Mouse (Mus musculus): Measurements from ENCODE around the gene Rheb. TPM values are rescaled to one million over a fixed set of nuclear protein-coding genes. Genes with fewer than 3 reads are reported as not detected.
"Not testable (repeated sequence)": the region's sequence is repeated elsewhere in the genome, so short reads cannot be mapped to it uniquely, and the experiment has no call there.

Gene Rheb
- total RNA-seq, 2 experiments from 2014 or later = 42.6 to 91.4 TPM

DNA sequence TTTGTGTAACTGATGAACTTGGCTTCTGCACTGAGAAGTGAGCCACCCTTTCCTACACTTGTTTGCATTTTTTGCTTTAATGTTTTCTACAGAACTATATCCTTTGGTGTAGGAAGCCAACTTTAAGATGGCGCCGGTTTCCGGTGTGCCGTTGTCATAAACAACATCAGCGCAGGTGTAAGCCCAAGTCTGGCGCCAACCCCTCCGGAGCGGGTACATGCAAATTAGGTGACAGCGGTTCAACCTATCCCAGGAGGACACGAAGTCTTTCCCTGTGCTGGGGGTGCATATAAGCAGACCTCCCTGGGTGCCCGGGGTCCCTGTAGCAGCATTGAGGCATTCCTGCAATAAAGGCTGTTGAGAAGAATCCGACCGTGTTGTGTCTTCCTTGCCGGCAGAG lies 5.8 kb upstream of the Rheb start:
- not testable (repeated sequence) for ATAC-seq (replicated peaks; ENCODE audit: low FRiP score, low TSS enrichment, poor library complexity, severe bottlenecking)

DNA sequence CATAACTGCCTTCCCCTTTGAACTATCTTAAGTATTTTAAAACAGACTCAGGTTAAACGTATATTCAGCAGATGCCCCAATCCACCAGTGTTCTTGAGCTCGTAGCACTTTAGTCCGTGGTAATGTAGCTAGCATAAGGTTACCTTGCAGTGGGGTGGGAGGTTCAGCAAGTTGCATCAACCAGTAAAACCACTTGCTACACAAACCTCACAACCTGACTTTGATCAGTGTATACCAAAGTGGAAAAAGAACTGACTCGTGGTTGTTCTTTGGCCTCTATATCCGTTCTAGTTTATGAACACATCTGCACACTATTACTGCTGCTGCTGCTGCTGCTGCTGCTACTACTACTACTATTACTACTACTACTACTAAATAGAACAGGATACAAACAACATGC lies 1.4 kb upstream of the Rheb start:
- no peak for ATAC-seq (replicated peaks; ENCODE audit: low FRiP score, low TSS enrichment, poor library complexity, severe bottlenecking)

DNA sequence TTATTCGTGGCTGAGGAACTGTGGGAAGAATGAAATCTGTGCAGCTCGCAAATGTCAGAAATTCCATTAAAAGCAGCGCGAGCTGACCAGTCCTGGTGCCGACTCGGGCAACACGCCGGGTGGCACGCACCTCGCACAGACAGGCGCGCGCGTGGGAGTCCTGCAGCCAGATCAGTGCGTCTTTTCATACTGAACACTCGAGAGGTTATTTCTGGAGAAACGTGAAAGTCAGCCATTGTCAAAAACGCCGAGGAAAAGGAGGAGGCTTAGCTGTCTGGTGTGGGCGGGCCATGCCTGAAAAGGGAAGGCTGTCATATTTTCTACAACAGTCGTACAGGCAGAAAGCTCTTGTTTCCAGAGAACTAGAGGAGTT lies 665 bp upstream of the Rheb start:
- peak; percentile 13 for ATAC-seq (replicated peaks; ENCODE audit: low FRiP score, low TSS enrichment, poor library complexity, severe bottlenecking)

DNA sequence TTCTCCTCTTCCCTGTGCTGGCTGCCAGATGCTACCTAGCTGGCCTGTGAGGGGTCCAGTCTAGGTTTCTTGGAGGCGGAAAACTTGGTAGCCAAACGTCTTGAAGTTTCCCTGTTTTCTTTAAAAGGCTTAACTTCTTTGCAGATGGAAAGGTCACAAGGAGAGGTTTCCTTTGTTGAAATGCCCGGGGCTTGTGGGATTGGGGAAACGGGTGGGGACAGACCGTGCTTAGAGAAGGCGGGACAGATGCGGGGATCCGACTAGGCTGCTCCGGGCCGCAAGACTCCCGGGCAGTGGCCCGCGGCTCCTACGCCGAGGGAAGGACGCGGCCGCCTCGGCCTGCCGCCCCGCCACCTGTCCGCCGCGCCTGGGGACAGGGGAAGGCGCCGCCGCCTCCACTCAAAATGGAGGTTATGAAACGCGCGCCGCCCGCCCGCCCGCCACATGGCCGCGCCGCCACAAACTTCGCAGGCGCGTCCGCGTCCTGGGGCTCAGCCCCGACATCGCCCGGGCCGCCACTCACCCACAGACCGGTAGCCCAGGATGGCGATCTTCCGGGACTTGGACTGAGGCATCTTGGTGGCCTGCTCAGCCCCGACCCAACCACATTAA lies 656 bp downstream of the Rheb start:
- ATAC-seq (replicated peaks; ENCODE audit: low FRiP score, low TSS enrichment, poor library complexity, severe bottlenecking) = no peak

DNA sequence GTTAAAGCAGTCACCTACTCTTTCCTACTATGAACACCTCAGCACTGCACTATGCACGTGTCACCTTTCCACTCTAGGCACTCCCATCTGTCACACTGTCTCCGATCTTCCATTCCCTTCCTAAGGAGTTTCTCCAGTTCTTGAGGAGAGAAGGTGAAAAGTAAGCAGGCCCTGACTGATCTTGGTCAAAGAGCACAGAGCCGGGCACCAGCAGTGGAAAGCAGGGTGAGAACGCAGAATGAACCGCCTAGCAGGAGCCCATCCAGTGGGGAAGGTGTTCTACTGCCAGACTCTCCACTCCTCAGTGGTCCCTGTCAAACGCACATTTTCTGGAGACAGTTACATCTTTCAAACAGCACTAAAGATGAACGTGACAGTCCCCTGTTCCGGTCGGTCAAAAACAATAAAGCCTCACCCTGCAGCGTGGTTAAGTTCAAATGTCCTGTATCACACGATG lies 1.4 kb downstream of the Rheb start:
- no peak for ATAC-seq (replicated peaks; ENCODE audit: low FRiP score, low TSS enrichment, poor library complexity, severe bottlenecking)

DNA sequence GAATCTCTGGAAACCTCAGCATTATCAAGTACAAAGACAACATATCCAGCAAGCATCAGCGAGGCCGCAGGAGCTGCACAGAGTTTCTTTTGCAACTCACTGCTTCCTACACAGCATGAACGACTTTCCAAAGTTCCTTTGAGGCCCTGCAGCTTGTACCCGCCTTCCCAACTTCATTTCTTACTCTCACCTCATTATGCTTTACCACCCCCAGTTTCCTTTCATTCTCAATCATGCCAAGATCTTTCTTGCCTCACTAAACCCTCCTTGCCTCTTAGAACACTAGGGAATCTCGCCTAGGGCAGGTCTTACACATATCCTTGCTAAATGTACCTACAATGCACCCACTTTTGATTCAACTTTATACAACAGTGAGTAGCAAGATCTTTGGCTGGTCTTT lies 7.9 kb downstream of the Rheb start:
- ATAC-seq (replicated peaks; ENCODE audit: low FRiP score, low TSS enrichment, poor library complexity, severe bottlenecking) = no peak

DNA sequence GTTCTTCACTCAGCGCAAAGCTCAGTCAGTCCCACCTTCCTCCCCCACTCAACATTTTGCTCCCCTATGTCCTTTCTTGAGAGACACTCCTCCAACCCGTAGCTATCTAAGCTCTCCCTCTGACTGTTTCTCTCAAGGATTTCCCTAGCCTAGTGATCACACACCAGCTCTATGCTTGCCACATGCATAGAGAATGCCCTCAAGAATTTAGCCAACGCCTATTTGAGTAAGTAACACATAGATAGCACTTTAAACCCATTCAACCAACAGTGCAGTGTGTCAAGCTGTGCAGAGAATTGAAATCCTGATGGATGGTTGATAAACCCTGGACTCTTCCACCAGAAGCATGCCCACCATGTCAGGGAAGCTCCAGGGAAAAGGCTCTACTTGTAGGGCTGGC lies 10.5 kb downstream of the Rheb start:
- no peak for ATAC-seq (replicated peaks; ENCODE audit: low FRiP score, low TSS enrichment, poor library complexity, severe bottlenecking)

DNA sequence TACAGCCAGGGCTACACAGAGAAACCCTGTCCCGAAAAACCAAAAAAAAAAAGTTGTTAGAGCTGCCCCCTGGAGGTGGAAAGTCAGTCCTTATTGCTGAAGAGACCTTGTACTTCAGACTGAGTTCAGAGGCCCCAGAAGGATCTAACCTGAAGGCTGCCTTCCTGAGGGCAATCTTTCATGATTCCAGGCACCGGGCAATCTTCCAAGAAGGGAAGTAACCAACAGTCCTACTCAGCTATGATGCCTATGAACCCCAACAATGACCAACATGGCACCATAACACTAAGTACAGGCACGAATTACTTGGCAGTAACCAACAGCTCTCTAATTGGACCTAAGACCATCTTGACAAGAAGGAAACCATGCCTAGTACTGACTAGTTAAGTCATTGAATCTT lies 14.0 kb downstream of the Rheb start:
- ATAC-seq (replicated peaks; ENCODE audit: low FRiP score, low TSS enrichment, poor library complexity, severe bottlenecking) = no peak

DNA sequence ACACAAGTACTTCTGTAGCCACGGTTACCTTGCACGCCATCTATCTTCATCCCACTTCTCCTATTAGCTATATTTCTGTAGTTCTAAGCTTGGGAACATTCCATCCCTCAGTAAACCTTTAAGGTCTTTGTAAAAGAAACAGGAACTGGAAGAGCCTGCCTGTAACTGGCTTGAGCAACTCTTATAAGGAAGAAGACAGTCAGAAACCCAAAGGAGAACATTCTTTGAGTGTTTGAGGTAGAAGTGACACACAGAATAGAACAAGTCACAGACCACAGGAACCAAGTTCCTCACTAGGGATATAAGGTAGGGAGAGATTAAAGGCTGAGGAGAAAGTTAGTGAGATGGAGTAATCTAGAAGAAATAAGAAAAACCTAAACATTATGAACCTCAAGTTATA lies 15.3 kb downstream of the Rheb start:
- no peak for ATAC-seq (replicated peaks; ENCODE audit: low FRiP score, low TSS enrichment, poor library complexity, severe bottlenecking)

DNA sequence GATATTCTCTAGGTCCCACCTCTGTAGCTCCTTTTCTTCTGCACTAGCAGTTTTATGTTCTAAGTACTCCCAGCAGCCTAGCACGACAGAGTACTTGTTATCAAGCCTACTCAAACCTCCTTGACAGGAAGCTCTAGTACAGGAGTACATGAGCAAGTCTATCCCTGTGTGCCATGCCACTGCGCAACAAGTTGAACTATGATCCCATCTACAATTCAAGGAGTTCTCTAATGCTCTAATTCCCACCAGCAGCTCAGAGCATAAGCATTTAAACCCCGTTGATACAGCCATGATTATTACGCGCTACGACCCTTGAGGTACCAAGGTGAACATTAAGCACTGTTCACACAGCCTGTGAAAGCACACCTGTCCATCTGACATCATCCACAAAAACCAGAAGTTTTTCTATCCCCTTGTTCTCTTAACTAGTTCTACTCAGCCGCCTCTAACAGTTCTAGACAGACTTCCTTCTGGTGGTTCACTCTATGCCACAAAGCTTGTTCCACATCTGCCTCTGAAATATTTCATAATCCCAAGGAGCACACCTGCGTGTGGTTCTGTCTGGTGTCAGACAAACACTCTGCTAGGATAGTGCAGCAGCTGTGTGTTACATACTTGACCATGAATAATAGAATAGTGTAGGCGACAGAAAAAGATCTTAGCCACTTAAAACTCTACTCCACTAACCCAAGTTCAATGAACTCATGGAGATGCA lies 16.2 kb downstream of the Rheb start:
- no peak for ATAC-seq (replicated peaks; ENCODE audit: low FRiP score, low TSS enrichment, poor library complexity, severe bottlenecking)

DNA sequence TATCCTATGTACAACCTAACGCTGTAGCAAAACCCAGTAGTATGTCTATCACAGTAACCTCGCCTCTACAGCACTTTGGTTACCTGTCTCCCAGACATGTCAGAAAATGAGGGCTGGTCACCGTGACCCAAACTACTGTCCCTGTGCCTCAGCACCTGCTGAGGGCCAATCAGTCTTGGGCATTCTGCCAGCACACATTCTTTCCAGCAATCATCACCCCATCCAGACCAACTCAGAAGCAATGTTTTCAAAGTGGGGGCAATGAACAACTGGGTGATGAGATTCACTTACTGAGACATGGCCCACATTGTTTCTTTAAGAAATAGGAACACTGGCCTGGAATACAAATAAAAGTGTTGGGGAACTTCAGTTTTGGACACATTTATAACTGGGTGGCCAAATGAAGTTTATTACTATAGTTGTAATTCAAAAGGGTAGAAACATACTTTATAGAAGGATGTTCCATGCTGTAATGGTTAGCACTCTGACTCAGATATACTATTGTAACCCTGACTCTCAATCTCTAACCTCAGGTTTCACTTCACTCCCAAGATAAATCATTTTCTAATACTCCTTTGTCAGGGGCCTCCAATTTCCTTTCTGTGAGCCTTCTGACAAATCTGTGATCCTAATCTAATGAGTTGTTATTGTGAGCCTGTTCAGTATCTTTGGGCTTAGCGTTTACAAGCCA lies 16.9 kb downstream of the Rheb start:
- ATAC-seq (replicated peaks; ENCODE audit: low FRiP score, low TSS enrichment, poor library complexity, severe bottlenecking) = peak; percentile 51; the same call in 1 of the 2 replicates

DNA sequence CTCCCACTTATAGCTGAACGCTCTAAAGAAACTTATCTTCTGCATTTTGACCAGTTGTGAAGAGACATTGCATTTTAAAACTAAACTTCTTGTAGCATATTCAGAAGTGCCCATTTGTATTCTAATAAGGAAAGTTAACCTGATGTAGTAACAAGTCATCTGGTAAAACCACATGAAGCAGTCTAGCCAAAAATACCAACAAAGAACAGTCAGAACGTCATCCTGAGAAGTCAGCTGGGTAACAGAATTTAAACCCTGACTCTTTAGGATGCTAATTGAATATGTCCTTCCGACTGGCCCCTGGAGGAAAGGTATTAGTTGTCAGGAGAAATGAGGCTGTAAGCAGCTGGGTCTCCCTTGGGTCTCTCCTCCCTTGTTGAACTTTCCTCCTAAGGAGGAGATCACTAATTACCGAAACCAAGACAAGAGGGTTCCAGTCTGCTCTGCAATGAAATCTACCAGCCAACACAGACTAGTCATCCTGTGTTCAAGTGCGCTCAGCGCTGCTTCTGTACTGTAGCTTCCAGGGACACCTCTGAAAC lies 18.5 kb downstream of the Rheb start:
- no peak for ATAC-seq (replicated peaks; ENCODE audit: low FRiP score, low TSS enrichment, poor library complexity, severe bottlenecking)

DNA sequence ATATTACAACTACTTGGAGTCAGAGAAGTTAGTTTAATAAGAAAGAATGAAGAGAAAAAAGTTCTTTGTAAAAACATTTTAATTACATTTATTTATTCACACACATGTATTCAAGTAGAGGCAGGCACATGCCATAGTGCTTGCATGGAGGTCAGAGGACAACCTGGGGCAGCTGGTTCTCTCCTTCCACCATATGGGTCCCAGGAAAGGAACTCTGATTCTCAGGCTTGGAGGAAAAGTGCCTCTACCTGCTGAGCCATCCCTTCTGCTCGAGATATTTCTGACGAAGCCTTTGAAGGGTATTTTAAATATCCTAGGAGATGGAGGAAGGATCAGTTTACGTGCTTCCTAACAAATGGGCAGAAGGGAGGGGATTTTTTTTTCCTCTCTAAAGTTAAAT lies 19.6 kb downstream of the Rheb start:
- ATAC-seq (replicated peaks; ENCODE audit: low FRiP score, low TSS enrichment, poor library complexity, severe bottlenecking) = no peak

DNA sequence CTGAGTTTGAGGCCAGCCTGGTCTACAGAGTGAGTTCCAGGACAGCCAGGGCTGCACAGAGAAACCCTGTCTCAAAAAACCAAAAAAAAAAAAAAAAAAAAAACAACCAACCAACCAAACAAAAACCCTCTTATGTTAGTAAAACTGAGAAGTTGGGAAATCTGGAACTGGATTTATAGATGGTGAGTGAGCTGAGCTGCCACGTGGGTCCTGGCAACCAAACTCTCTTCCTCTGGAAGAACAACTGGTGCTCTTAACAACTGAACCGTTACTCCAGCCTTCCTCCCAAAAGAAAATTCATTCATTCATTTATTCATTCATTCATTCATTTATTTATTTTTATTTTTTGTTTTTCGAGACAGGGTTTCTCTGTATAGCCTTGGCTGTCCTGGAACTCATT lies 20.2 kb downstream of the Rheb start:
- ATAC-seq (replicated peaks; ENCODE audit: low FRiP score, low TSS enrichment, poor library complexity, severe bottlenecking) = not testable (repeated sequence)

DNA sequence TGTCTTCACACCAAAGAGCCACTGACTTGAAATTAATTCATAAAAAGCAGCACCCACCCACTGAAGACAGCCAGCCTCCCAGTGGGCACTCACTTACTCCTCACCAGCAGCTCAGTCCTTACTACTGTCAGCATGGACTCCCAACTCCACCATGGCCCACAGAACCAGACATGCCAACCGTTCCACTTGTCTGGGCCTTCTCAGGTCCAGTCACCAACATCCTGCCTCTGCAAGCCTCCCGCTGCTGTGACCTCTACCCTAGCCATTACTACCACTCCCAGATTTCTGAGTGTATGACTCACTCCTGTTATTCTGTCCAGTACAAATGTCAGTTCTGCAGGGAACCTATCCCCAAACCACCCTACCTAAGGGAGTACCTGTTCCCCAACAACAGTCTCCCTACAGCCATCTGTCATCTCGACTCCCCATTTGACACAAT lies 21.0 kb downstream of the Rheb start:
- ATAC-seq (replicated peaks; ENCODE audit: low FRiP score, low TSS enrichment, poor library complexity, severe bottlenecking) = no peak

DNA sequence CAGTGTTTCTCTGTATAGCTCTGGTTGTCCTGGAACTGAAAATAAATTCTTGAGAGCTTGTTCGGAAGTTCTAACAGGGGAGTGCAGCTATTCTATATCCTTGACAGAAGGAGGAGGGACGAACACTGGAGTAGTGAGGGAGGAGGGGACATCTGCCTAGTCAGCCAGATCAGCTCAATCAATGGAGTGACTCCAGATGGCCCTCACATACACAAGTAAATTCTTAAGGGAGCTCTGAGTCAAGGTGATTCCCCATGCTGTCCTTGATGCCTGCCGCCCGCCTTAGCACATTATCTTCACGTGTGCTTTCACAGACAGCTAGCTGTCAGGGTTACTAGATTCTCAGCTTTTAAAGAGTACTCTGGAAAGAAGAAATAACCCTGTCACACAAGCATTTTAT lies 21.8 kb downstream of the Rheb start:
- ATAC-seq (replicated peaks; ENCODE audit: low FRiP score, low TSS enrichment, poor library complexity, severe bottlenecking) = no peak

DNA sequence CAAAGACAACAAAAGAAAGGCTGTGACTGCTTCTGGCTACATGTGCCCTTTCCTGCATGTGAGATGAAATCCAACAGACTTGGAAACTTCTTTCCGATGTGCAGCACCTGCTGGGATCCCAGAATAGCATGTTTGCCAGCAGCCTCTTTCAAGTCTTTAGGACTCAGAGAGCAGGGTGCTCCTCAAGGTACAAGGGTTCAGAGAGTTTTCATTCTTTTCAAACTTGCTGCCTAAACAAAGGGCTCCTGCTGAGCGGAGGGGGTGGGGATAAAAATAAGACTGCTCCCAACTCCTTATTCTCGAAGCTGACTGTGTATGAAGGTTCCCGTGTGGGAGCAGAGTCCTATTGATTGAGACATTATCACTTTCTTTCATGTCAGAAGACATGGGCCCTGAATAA lies 25.2 kb downstream of the Rheb start:
- ATAC-seq (replicated peaks; ENCODE audit: low FRiP score, low TSS enrichment, poor library complexity, severe bottlenecking) = no peak

DNA sequence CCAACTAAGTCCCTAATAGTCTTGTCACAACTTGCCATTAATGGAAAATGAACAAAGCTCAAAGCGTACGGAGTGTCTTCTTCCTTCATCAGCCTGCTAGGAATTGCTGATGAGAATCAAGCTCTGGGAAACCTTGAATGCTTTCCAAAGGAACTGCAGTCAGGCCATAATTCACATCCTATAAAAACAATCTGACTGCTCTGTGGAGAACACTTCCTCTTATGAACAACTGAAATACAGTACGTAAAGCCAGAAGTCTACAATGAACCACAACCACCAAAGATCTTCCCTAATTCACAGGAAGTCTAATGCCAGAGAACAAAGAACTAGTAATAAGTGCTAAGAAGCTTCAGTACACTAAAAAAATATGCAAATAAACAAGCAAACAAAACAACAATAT lies 28.5 kb downstream of the Rheb start:
- ATAC-seq (replicated peaks; ENCODE audit: low FRiP score, low TSS enrichment, poor library complexity, severe bottlenecking) = no peak

DNA sequence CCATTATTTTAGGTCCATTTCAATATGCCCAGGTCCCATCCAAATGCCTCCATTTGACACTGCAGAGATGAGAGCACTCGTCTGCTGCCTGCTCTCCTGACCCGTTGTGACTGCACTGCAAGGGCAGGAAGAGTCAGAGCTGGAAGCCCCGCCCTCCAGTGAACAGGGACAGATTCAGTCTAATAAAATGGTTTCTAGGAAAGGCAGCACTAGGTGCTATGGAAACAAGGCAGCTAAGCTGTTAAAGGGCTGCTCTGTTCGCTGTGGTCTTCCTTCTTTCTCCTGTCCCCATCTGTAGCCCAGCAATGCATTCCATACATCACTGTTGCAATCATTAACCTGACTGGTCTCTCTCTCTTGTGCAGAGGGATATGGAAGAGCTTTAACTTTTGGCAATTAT lies 29.4 kb downstream of the Rheb start:
- ATAC-seq (replicated peaks; ENCODE audit: low FRiP score, low TSS enrichment, poor library complexity, severe bottlenecking) = no peak

DNA sequence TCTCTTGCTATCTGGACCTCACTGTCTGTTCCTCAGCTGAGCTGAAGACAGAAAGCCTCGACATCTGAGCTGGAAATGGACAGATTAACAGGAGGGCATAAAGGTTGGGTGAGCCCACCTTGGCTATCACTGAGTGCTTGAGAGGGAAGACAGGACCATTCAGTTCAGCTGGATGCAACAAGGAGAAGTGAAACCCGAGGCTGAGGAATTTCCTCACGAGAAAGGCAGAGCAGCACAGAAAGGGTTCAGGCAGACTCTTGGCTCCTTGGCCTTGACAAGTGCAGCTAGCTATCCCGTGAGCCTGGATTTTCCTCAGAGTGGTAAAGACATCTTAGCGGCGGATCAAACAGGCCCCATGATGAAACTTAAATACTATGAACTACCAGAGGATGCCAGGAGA lies 37.2 kb downstream of the Rheb start:
- ATAC-seq (replicated peaks; ENCODE audit: low FRiP score, low TSS enrichment, poor library complexity, severe bottlenecking) = no peak

DNA sequence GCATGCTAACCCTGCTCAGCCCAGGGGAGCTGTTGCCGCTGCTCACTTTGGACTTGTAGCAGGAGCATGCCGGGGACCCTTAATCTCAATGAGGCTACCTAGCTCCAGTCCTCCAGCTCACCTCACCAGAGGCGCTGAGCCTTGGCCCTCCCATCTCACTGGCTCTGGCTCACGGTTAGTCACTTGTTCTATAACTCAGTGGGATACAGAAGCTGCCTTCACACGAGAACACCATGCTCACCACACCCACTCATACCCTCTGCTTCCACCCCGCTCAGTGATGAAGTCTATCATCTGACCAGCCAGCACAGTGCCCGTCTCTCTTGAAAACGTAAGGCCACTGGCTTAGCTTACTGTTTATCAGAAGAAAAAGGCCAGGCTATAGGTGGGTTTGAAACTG lies 37.8 kb downstream of the Rheb start:
- ATAC-seq (replicated peaks; ENCODE audit: low FRiP score, low TSS enrichment, poor library complexity, severe bottlenecking) = no peak

All from megakaryocyte-erythroid progenitor cell, adult 5-6 weeks (primary cell).